Mouse (Mus musculus) lung, postnatal 25 days (tissue): ENCODE results near the gene Rpl9.

Experiments used
- DNase-seq: peaks from one replicate; pipeline ENCODE4 v3.0.0; 2022; ENCODE audit warnings: low spot score

Rpl9 gene

GRCm38 (mm10) chr5:65374746-65375145 lies 16.5 kb downstream of the Rpl9 start:
- DNase-seq: no peak

DNA sequence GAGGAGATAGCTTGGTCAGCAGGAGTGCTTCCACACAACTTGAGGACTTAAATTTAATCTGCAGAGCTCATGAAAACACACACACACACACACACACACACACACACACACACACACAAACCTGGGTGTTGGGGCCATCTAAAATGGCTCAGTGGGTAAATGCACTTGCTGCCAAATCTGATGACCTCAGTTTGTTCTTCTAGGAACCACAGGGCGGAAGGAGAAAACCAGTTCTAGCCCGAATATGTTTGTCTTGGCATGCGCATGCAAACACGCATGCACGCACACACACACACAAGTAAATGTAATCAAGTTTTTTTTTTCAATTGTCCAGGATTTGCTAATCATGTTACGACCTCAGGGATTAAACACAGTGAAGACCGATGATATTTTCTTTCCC lies 19.7 kb downstream of the Rpl9 start:
- no peak for DNase-seq

GRCm38 (mm10) chr5:65367837-65368236 lies 23.4 kb downstream of the Rpl9 start:
- no peak for DNase-seq

DNA sequence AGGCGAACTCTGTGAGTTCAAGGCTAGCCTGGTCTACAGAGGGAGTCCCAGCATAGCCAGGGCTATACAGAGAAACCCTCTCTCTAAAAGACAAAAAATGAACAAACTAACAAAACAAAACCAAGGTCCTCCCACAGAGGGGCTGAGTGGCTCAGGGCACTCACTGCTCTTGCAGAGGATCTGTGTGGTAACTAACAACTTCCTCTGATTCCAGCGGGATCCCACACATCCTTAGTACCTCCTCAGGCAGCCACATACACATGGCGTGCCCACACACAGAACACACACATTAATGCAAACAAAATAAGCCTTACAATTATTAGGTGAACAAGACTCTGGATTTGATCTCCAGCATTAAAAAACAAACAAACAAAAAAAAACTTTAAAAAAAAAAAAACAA lies 33.5 kb downstream of the Rpl9 start:
- no peak for DNase-seq

DNA sequence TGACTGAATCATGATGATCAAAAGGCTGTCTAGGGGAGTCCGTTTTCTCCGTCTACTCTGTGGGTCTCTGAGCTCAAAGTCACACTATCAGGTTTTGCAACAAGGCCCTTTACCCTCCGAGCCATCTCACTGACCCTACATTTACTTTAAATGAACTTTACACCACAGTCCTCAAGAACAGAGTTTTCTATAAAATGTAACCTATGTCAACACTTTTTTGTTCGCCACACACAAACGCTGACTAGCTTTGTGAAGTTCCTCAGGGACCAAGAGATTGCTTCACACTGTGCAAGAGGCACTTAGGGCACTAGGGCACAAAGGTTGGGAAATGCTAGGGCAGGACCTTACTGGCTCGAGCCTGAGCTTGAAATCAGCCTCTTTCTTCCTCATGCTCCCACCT lies 34.4 kb downstream of the Rpl9 start:
- DNase-seq: peak; percentile 81

GRCm38 (mm10) chr5:65354985-65355384 lies 36.3 kb downstream of the Rpl9 start:
- DNase-seq: no peak

DNA sequence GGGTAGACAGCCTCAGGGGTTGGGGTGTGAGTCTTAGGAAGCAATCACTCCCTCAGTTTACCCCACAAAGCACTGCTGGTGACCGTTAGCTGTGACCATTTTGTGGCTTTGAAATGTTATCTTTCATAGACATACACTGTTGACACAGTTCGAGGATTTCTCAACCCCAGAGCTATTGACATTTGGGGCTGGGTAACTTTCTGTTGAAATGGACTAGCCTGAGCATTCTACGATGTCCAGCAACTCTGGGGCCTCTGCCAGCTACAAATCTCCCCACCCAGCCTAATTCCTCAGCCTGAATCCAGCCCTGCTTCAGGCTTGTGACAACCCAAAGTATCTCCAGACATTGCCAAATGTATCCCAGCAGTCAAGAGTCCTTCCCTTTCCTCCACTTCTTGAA lies 37.1 kb downstream of the Rpl9 start:
- DNase-seq: no peak

GRCm38 (mm10) chr5:65350508-65350907 lies 40.7 kb downstream of the Rpl9 start:
- DNase-seq: no peak

GRCm38 (mm10) chr5:65348168-65348567 lies 43.1 kb downstream of the Rpl9 start, which contains the start of gene Klb:
Gene Klb, plus strand, starts transcription at chr5:65348314.
- DNase-seq: no peak

- no peak for DNase-seq
Observed at GRCm38 (mm10) chr5:65340167-65340566, 51.1 kb downstream of the Rpl9 start.

- no peak for DNase-seq
Observed at GRCm38 (mm10) chr5:65338394-65338793, 52.9 kb downstream of the Rpl9 start.
